Mouse (Mus musculus): ENCODE results near the gene 2010111I01Rik. TPM values are rescaled to one million over a fixed set of nuclear protein-coding genes. Genes with fewer than 3 reads are reported as not detected.

The 2010111I01Rik gene
- polyA plus RNA-seq, 1 experiment from 2014 or later: 250 TPM

DNA sequence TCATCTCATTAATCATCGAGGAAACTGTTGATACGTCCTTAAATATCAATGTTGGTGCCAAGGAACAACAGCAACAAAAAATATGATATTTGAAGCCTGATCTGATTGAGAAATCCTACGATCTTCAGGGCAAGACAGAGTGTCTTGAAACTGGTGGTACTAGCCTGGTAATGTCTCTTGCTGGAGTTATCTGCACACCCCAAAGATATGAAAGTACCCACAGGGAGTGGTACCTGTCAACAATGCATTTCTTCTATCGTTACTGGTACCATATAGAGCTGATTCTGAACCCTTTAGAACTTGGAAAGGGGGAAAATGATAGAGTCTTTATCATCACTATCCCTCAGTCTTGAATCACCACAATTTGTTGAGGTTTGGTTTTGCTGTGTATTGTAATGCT is 24.9 kb upstream of the 2010111I01Rik start:
- WGBS: 87% methylated on average over 4 of the region's 4 CpGs
- H3K36me3 ChIP-seq: no peaks in the 10 kb centered on the region
- H3K4me3 ChIP-seq: no peak overlapping the region
- no peak overlapping the region for H3K4me2 ChIP-seq (replicated peaks)
- 0 out of 2 replicates have a peak overlapping the region, but pooled peaks have one; percentile 48 for H3K27ac ChIP-seq
- H3K9me3 ChIP-seq: no peaks in the 10 kb centered on the region
- no peaks in the 10 kb centered on the region for H3K27me3 ChIP-seq
- no peak overlapping the region for H3K9ac ChIP-seq
- peaks cover 41% of the 10 kb centered on the region for H3K4me1 ChIP-seq
- ATAC-seq (ENCODE audit: low FRiP score, low read depth): no peak

DNA sequence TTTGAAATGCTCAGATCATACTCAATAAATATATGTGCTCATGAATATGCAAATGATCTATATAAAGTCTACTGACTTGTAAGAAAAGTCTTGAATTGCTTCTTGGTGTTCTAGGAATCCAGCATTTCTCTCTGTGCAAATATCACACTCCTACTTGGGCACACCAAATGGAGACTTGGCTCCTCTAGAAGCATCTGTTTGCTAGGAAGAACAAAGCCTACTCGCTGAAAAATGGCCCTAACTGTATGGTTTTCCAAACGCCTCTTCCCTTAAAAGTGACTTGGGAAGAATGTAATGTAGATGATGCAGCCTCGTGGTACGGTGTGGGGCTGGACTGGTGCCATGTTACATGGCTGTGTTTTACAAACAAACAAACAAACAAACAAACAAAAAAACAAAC is 24.0 kb upstream of the 2010111I01Rik start:
- H3K4me3 ChIP-seq: no peak overlapping the region
- peak overlapping the region; percentile 87 for H3K27ac ChIP-seq
- H3K27me3 ChIP-seq: no peaks in the 10 kb centered on the region
- H3K9ac ChIP-seq: no peak overlapping the region
- no peaks in the 10 kb centered on the region for H3K9me3 ChIP-seq
- peak overlapping the region; percentile 46 for H3K4me2 ChIP-seq (replicated peaks)
- no peaks in the 10 kb centered on the region for H3K36me3 ChIP-seq
- ATAC-seq (ENCODE audit: low FRiP score, low read depth): no peak
- H3K4me1 ChIP-seq: peaks cover 50% of the 10 kb centered on the region
- WGBS: 51% methylated on average over 4 of the region's 4 CpGs

DNA sequence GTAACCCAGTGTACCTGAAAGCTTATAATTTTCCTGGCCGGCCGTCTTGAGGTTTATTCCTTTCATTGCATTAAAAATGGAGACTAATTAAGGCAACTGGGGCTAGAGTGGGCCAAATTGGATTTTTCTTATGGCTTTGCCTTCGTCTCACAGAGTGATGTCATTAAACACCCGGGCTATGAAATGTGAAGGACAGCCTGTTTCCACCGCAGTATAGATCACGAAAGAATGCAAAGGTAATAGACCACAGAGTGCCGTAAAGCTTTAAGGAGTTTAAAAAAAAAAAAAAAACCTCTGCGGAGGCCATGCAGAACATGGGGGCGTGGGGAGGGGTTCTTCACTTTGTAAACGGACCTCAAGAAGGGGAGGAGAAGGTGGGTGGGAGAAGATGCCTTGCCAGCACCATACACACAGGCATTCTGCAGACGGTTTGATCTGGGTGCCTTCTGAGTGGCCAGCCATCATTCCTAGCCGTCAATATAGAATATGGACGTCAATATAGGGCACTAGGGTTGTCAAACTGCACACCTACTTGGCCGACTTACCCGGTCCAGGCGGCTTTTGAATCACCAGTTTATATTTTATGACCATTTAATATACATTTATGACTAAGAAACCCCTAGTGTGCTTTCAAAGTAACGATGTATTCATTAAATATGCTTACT is 23.2 kb upstream of the 2010111I01Rik start:
- Histone ChIP-seq H3K9ac (no peak overlapping the region), H3K36me3 (no peaks in the 10 kb centered on the region), H3K4me2 (replicated peaks) (peak overlapping the region; percentile 46), H3K4me3 (no peak overlapping the region), H3K27me3 (no peaks in the 10 kb centered on the region), H3K27ac (peak overlapping the region; percentile 74), H3K4me1 (peaks cover 50% of the 10 kb centered on the region), H3K9me3 (no peaks in the 10 kb centered on the region)
- WGBS: 24% methylated on average over 17 of the region's 17 CpGs
- peak; percentile 78 for ATAC-seq (ENCODE audit: low FRiP score, low read depth)

DNA sequence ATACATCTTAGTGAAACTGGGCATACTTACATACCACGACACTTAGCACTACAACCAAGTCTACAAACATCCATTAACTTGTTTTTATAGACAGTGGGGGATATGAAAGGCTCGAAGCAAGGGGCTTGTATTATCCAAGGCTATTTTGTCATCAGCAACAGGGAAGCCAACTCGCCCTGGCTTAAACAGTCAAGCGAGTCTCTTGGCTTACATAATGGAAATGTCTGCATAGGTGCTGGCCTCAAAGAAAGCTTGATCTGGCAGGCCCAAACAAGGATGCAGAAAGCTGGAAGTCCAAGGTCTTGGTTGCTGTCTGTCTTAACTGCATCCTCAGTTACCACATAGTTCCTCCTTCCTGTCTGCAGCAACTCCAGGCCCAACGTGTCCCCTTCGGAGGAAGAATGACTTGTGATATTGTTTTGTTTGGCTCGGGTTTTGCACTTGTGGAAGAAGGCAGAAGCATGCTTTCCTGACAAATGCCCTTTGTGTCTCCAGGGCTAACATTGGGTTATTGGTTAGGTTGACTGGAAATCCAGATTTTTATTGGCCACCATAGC is 21.3 kb upstream of the 2010111I01Rik start:
- H3K4me2 ChIP-seq (replicated peaks): no peak overlapping the region
- H3K36me3 ChIP-seq: no peaks in the 10 kb centered on the region
- H3K4me1 ChIP-seq: peaks cover 50% of the 10 kb centered on the region
- no peak overlapping the region for H3K4me3 ChIP-seq
- WGBS: 45% methylated on average over 7 of the region's 7 CpGs
- peak; percentile 13; the same call in 1 of the 2 replicates for ATAC-seq (ENCODE audit: low FRiP score, low read depth)
- no peaks in the 10 kb centered on the region for H3K27me3 ChIP-seq
- peak overlapping the region; percentile 80 for H3K27ac ChIP-seq
- no peak overlapping the region for H3K9ac ChIP-seq
- H3K9me3 ChIP-seq: no peaks in the 10 kb centered on the region; the same call in 1 of the 2 replicates

DNA sequence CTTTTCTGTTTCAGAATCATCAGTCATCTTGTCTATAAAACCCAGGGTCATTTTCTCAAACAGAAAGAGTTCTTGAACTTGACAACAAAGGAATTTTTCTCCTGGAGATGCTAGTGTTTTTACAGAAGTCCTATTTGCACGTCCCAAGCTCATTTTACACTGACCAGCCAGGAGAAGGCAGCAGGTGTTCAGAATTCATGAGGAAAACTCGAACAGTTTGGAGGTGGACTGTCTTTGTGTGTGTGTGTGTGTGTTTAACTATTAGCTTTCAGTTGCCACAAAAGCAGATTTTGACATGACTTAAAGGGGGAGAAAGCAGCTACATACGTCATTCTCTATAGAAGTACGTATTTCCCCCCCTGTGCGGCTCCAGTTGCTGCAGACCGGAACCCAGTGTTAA is 20.6 kb upstream of the 2010111I01Rik start:
- Histone ChIP-seq H3K9me3 (no peaks in the 10 kb centered on the region; the same call in 1 of the 2 replicates), H3K27me3 (no peaks in the 10 kb centered on the region), H3K36me3 (no peaks in the 10 kb centered on the region), H3K9ac (no peak overlapping the region), H3K27ac (peak overlapping the region; percentile 80), H3K4me3 (no peak overlapping the region), H3K4me2 (replicated peaks) (no peak overlapping the region), H3K4me1 (peaks cover 49% of the 10 kb centered on the region)
- 39% methylated on average over 6 of the region's 6 CpGs for WGBS
- ATAC-seq (ENCODE audit: low FRiP score, low read depth): no peak

DNA sequence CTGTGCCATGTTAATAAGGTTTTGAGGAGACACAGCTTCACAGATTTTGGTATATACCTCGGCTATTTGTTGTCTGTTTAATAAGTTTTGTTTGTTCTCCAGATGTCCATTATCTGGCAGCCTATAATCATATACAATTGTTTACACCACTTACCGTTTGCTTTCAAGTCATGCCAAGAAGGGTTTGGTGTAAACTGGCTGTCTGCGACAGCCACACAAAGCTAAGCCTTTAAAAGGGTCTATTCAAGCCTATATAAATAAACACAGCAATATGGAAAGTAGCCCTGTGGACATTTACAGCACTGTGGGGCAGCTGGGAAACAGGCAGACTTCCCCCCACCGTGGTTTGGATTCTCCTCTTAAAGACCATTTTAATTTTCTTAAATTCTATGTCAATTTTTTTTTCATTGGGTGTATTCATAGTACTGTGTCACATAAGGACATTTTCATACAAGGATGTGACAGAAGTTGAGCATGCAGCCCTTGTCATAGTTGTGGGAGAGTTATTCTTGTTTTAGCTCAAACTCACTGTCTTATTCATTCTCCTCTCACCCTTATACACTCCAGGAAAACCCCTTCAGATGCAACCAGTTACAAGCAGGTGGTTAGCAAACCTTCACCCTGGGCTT is 15.0 kb upstream of the 2010111I01Rik start:
- Histone ChIP-seq H3K9ac (no peak overlapping the region), H3K4me1 (peaks cover 44% of the 10 kb centered on the region), H3K9me3 (no peaks in the 10 kb centered on the region; the same call in 1 of the 2 replicates), H3K36me3 (no peaks in the 10 kb centered on the region), H3K4me2 (replicated peaks) (no peak overlapping the region), H3K27me3 (no peaks in the 10 kb centered on the region), H3K27ac (no peak overlapping the region), H3K4me3 (no peak overlapping the region)
- ATAC-seq (ENCODE audit: low FRiP score, low read depth): no peak
- 17% methylated on average over 4 of the region's 4 CpGs for WGBS

DNA sequence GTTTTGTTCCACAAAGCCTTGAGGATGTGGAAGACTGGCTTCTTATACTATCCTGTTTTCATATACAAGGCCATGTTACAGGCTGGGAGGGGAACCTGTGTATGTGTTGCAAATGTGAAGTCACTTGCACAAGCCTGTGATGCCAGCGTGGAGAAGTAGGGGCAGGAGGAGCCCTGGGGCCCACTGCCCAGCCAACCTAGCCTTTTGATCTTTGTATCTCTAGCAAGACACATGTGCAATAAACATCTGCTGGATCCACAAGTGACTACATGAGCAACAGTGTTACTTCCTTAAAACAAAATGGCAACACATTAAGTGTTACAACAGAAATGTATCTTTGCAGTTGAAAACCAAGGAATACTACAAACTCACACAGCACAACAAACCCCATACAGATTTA is 13.1 kb upstream of the 2010111I01Rik start:
- no peaks in the 10 kb centered on the region for H3K27me3 ChIP-seq
- no peaks in the 10 kb centered on the region for H3K36me3 ChIP-seq
- H3K4me1 ChIP-seq: peaks cover 34% of the 10 kb centered on the region
- ATAC-seq (ENCODE audit: low FRiP score, low read depth): no peak
- H3K9ac ChIP-seq: no peak overlapping the region
- H3K9me3 ChIP-seq: no peaks in the 10 kb centered on the region; the same call in 1 of the 2 replicates
- 50% methylated on average over 1 of the region's 1 CpGs for WGBS
- H3K27ac ChIP-seq: peak overlapping the region; percentile 74; the same call in 1 of the 2 replicates
- H3K4me2 ChIP-seq (replicated peaks): no peak overlapping the region
- H3K4me3 ChIP-seq: no peak overlapping the region

DNA sequence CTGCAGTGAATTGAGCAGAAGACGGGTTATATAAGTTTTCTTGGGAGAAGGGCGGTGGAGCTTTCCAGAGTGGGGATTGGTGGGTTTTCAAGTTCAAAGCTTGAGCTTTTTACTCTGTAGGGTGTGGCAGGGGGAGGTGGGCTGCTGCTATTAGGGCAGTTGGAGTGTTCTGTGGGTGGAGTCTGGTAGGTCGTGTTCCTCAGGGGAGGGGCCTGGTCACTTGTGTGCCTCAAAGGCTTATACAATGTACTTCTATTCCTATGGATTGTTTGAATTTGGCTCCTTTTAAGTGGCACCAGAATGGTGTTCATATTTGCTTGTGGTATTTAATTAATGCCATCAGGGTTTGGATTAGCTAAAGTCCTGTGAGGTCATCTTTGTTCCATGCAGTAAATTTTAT is 12.6 kb upstream of the 2010111I01Rik start:
- H3K9me3 ChIP-seq: no peaks in the 10 kb centered on the region; the same call in 1 of the 2 replicates
- H3K4me2 ChIP-seq (replicated peaks): no peak overlapping the region
- H3K27me3 ChIP-seq: no peaks in the 10 kb centered on the region
- peak overlapping the region; percentile 74; the same call in 1 of the 2 replicates for H3K27ac ChIP-seq
- 52% methylated on average over 3 of the region's 3 CpGs for WGBS
- ATAC-seq (ENCODE audit: low FRiP score, low read depth): peak; percentile 69
- H3K9ac ChIP-seq: no peak overlapping the region
- H3K36me3 ChIP-seq: no peaks in the 10 kb centered on the region
- no peak overlapping the region for H3K4me3 ChIP-seq
- H3K4me1 ChIP-seq: peaks cover 38% of the 10 kb centered on the region

DNA sequence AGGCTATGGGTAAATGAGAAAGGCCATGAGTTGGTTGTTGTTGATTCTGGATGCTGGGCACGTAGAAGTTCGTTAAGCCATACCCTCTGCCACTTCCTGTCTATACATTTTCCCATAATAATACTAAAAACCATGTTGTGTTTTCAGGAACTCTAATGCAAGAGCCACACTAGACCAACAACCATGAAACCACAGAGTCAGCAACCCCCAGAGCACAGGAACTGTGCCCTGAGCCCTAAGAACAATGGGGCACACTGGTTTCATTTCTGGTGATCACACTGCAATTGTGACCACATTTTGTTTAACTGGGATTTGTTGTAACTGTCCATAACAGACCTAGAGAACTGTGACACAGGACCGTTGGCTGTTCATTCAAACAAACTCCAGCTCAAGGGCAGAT is 12.1 kb upstream of the 2010111I01Rik start:
- Histone ChIP-seq H3K4me1 (peaks cover 40% of the 10 kb centered on the region), H3K36me3 (no peaks in the 10 kb centered on the region), H3K4me3 (no peak overlapping the region), H3K9me3 (no peaks in the 10 kb centered on the region; the same call in 1 of the 2 replicates), H3K9ac (no peak overlapping the region), H3K27me3 (no peaks in the 10 kb centered on the region), H3K27ac (peak overlapping the region; percentile 74), H3K4me2 (replicated peaks) (no peak overlapping the region)
- WGBS: 62% methylated on average over 3 of the region's 3 CpGs
- no peak for ATAC-seq (ENCODE audit: low FRiP score, low read depth)

DNA sequence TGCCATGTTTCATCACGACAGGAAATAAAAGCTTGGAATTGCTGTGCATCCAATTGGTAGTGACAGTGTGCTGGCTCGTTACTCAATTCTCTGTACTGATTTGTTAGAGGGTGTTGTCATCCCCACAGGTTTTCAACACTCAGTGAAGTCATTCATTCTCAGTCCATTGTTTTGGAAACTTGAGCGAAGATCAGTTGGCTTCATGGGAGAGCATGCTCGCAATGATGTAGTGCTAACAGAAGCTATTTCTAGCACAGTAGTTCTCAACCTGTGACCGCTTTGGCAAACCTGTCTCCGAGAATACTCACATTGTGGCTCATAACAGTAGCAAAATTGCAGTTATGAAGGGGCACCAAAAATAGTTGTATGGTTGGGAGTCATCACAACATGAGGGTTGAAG is 8.7 kb upstream of the 2010111I01Rik start:
- 89% methylated on average over 6 of the region's 6 CpGs for WGBS
- Histone ChIP-seq H3K4me3 (no peak overlapping the region), H3K27me3 (no peaks in the 10 kb centered on the region), H3K4me1 (peaks cover 27% of the 10 kb centered on the region), H3K9me3 (no peaks in the 10 kb centered on the region), H3K4me2 (replicated peaks) (no peak overlapping the region), H3K27ac (no peak overlapping the region), H3K9ac (no peak overlapping the region), H3K36me3 (no peaks in the 10 kb centered on the region)
- ATAC-seq (ENCODE audit: low FRiP score, low read depth): no peak

DNA sequence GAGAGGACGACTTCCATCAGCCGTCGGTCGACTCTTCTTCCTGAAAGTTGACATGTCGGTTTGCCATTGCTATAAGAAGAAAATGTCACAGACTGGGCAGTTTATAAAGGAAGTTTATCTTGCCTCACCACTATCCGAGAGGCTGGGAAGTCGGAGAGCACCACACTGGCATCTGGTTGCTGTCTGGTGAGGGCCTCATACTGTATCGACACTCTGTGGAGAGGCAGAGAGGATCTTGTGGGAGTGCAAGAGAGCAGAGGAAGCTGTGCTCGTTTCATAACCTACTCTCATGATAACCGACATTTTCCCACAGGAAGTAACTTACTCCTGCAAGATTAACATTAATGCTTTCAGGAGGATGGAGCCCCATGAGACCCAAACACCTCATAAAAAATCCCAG is 7.9 kb upstream of the 2010111I01Rik start:
- no peaks in the 10 kb centered on the region for H3K27me3 ChIP-seq
- H3K27ac ChIP-seq: no peak overlapping the region; the same call in 1 of the 2 replicates
- no peaks in the 10 kb centered on the region for H3K9me3 ChIP-seq
- H3K4me1 ChIP-seq: peaks cover 24% of the 10 kb centered on the region
- no peak overlapping the region for H3K9ac ChIP-seq
- H3K4me2 ChIP-seq (replicated peaks): no peak overlapping the region
- H3K4me3 ChIP-seq: no peak overlapping the region
- WGBS: 67% methylated on average over 10 of the region's 10 CpGs
- no peaks in the 10 kb centered on the region for H3K36me3 ChIP-seq
- no peak for ATAC-seq (ENCODE audit: low FRiP score, low read depth)

DNA sequence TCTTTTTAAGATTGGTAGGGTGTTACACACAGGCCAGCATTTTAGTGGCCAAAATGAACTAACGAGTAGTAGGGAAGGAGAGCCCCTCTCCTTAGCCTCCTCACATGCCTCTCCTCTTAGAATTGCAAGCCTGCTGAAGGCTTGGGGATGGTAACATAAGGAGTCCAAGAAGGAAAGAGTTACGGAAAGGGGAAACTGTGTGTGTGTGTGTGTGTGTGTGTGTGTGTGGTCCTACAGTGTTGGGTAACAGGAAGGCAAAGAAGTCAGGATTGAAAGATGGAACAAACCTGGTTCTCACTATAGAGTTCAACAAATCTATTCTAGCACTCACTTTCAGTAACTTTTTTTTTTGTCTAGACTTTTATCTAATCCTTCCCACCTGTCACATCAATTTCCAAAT is 1.3 kb upstream of the 2010111I01Rik start:
- 44% methylated on average over 2 of the region's 2 CpGs for WGBS
- no peak overlapping the region for H3K4me2 ChIP-seq (replicated peaks)

More for the DNA sequence above, 1.3 kb upstream of the 2010111I01Rik start:
- no peak for ATAC-seq (ENCODE audit: low FRiP score, low read depth)
- Histone ChIP-seq H3K4me3 (no peak overlapping the region), H3K27me3 (no peaks in the 10 kb centered on the region), H3K9ac (no peak overlapping the region), H3K36me3 (peaks cover 7% of the 10 kb centered on the region; the same call in 1 of the 2 replicates), H3K27ac (peak overlapping the region; percentile 55; the same call in 1 of the 2 replicates), H3K4me1 (peaks cover 13% of the 10 kb centered on the region), H3K9me3 (no peaks in the 10 kb centered on the region)

All from limb, embryonic 13.5 days (tissue).